Mouse (Mus musculus) heart, embryonic 14.5 days (tissue): ENCODE measurements around the gene Olfr1385. TPM values are rescaled to one million over a fixed set of nuclear protein-coding genes. Genes with fewer than 3 reads are reported as not detected.
"Not testable (repeated sequence)": the region's sequence is repeated elsewhere in the genome, so short reads cannot be mapped to it uniquely, and the experiment has no call there.

Experiments used
- ATAC-seq: fragments of 200-750 bp; cut with Nextera tagmentation; 2 replicates; pipeline ENCODE4 v1.8.0; 2017; ENCODE audit warnings: low read depth, moderate TSS enrichment; ENCODE audit not compliant: insufficient number of reproducible peaks, insufficient read depth, low FRiP score
- H3K27ac ChIP-seq, 2 experiments: fragments of 200-500 bp in 1 of 2; fragments of 300-500 bp in 1 of 2; sonication (generic) in 1 of 2; replicated peaks in 1 of 2; 2 replicates each; pipeline ENCODE4 v1.5.1; 2012 to 2014; ENCODE audit warnings: low read depth in 2 of 2, low read length in 2 of 2, control low read depth in 1 of 2, mild to moderate bottlenecking in 1 of 2, mixed read lengths in 1 of 2; ENCODE audit not compliant: control insufficient read depth in 1 of 2, insufficient read depth in 1 of 2
- H3K27me3 ChIP-seq: fragments of 300-500 bp; sonication (generic); 2 replicates; pipeline ENCODE4 v1.6.1; 2014; ENCODE audit warnings: mild to moderate bottlenecking, low read length, control low read depth; ENCODE audit not compliant: control insufficient read depth, insufficient read depth
- H3K36me3 ChIP-seq: fragments of 300-500 bp; sonication (generic); 2 replicates; pipeline ENCODE4 v1.6.1; 2014; ENCODE audit warnings: mild to moderate bottlenecking, control low read depth, low read length, mixed read lengths; ENCODE audit not compliant: control insufficient read depth, insufficient read depth
- H3K4me1 ChIP-seq, 2 experiments: fragments of 200-500 bp in 1 of 2; fragments of 300-500 bp in 1 of 2; sonication (generic) in 1 of 2; 2 replicates each; pipeline ENCODE4 v1.6.1; 2012 to 2014; ENCODE audit warnings: low read length in 2 of 2, control low read depth in 1 of 2, mixed read lengths in 1 of 2; ENCODE audit not compliant: control insufficient read depth in 2 of 2, insufficient read depth in 2 of 2
- H3K4me2 ChIP-seq: fragments of 300-500 bp; sonication (generic); 2 replicates; pipeline ENCODE4 v1.6.1; 2014; ENCODE audit warnings: mild to moderate bottlenecking, low read length
- H3K4me3 ChIP-seq, 2 experiments: fragments of 200-500 bp in 1 of 2; fragments of 300-500 bp in 1 of 2; sonication (generic) in 1 of 2; 2 replicates each; pipeline ENCODE4 v1.5.1; 2012 to 2014; ENCODE audit warnings: low read length in 2 of 2, mild to moderate bottlenecking in 2 of 2, control low read depth in 1 of 2, low read depth in 1 of 2, moderate library complexity in 1 of 2; ENCODE audit not compliant: control insufficient read depth in 1 of 2, insufficient read depth in 1 of 2
- H3K9ac ChIP-seq: fragments of 300-500 bp; sonication (generic); 2 replicates; pipeline ENCODE4 v1.6.1; 2014; ENCODE audit warnings: mild to moderate bottlenecking, low read length
- H3K9me3 ChIP-seq: fragments of 300-500 bp; sonication (generic); 2 replicates; pipeline ENCODE4 v1.6.1; 2016; ENCODE audit warnings: low read length, control low read depth; ENCODE audit not compliant: control insufficient read depth
- WGBS: fragments of 180-500 bp; shearing (Covaris S2); extraction: QIAGEN DNeasy Blood & Tissue Kit; methylation state at CpG from one replicate; pipeline ENCODE4 v1.1.7; 2014; 5-methylcytosine and 5-hydroxymethylcytosine counted together
- polyA plus RNA-seq: library from polyadenylated mRNA; unstranded; fragments of >200 nt; fragmentation: Nextera tagmentation; extraction: Ambion mirVana; gene quantifications from 2 replicates; pipeline ENCODE4 v1.2.1, GENCODE M21; 2014

The Olfr1385 gene
- polyA plus RNA-seq, result not detected in 2 replicates

- not testable (repeated sequence) for H3K27me3 ChIP-seq, H3K4me1 ChIP-seq, H3K27ac ChIP-seq, H3K4me2 ChIP-seq, H3K4me3 ChIP-seq, ATAC-seq, H3K9me3 ChIP-seq, H3K9ac ChIP-seq, H3K36me3 ChIP-seq
- WGBS, result 61% methylated on average over 1 of the region's 1 CpGs
These were observed at the start of gene Olfr1385 for GRCm38 (mm10) chr11:49488770-49489169. TSS of gene Olfr1385 (plus strand) at chr11:49489070.

- ATAC-seq, result no peak
- 60% methylated on average over 1 of the region's 1 CpGs for WGBS
- Histone ChIP-seq H3K9ac (no peak within 1 kb of the TSS), H3K9me3 (no peaks in the 10 kb centered on the region), H3K27ac (no peak within 1 kb of the TSS), H3K4me2 (no peak within 1 kb of the TSS), H3K4me3 (no peak within 1 kb of the TSS), H3K4me1 (no peaks in the 10 kb centered on the region), H3K27me3 (no peaks in the 10 kb centered on the region), H3K36me3 (no peaks in the 10 kb centered on the region)
These were observed 33.8 kb upstream of the Olfr1385 start, which contains the start of gene Olfr1387 for GRCm38 (mm10) chr11:49455043-49455442. TSS of gene Olfr1387 (plus strand) at chr11:49455343.

GRCm38 (mm10) chr11:49464746-49465145 lies 24.1 kb upstream of the Olfr1385 start, which contains the start of gene Olfr1386:
TSS of gene Olfr1386 (plus strand) at chr11:49465046.
- H3K36me3 ChIP-seq, H3K9ac ChIP-seq, H3K27me3 ChIP-seq, H3K4me3 ChIP-seq, H3K4me1 ChIP-seq, ATAC-seq, H3K4me2 ChIP-seq, H3K27ac ChIP-seq, H3K9me3 ChIP-seq: not testable (repeated sequence)
- WGBS, result 82% methylated on average over 2 of the region's 3 CpGs

- Histone ChIP-seq H3K27me3 (no peaks in the 10 kb centered on the region), H3K9ac (no peak overlapping the region), H3K9me3 (no peaks in the 10 kb centered on the region), H3K4me2 (no peak overlapping the region), H3K27ac (no peak overlapping the region), H3K36me3 (no peaks in the 10 kb centered on the region), H3K4me3 (no peak overlapping the region), H3K4me1 (no peaks in the 10 kb centered on the region)
- WGBS, result 46% methylated on average over 4 of the region's 4 CpGs
- no peak for ATAC-seq
These were observed 2.9 kb upstream of the Olfr1385 start for GRCm38 (mm10) chr11:49485973-49486372.

GRCm38 (mm10) chr11:49518086-49518485 lies 29.2 kb downstream of the Olfr1385 start:
- H3K9ac ChIP-seq, result no peak overlapping the region
- H3K4me2 ChIP-seq, result no peak overlapping the region
- no peaks in the 10 kb centered on the region for H3K4me1 ChIP-seq
- no peak overlapping the region for H3K27ac ChIP-seq
- WGBS, result 58% methylated on average over 5 of the region's 5 CpGs
- no peak for ATAC-seq
- no peaks in the 10 kb centered on the region for H3K9me3 ChIP-seq
- no peak overlapping the region for H3K4me3 ChIP-seq
- H3K36me3 ChIP-seq, result no peaks in the 10 kb centered on the region
- no peaks in the 10 kb centered on the region for H3K27me3 ChIP-seq

GRCm38 (mm10) chr11:49519348-49519747 lies 30.5 kb downstream of the Olfr1385 start, which contains the start of gene Olfr1383:
TSS of gene Olfr1383 (plus strand) at chr11:49519648.
- Histone ChIP-seq H3K4me1 (no peaks in the 10 kb centered on the region), H3K36me3 (no peaks in the 10 kb centered on the region), H3K4me2 (no peak within 1 kb of the TSS), H3K27ac (no peak within 1 kb of the TSS), H3K27me3 (no peaks in the 10 kb centered on the region), H3K9ac (no peak within 1 kb of the TSS), H3K9me3 (no peaks in the 10 kb centered on the region), H3K4me3 (no peak within 1 kb of the TSS)
- no peak for ATAC-seq

GRCm38 (mm10) chr11:49527947-49528346 lies 39.1 kb downstream of the Olfr1385 start, which contains the start of gene Olfr1382:
TSS of gene Olfr1382 (plus strand) at chr11:49528247.
- H3K4me1 ChIP-seq, result no peaks in the 10 kb centered on the region
- H3K9me3 ChIP-seq, result no peaks in the 10 kb centered on the region
- no peak within 1 kb of the TSS for H3K9ac ChIP-seq
- H3K27ac ChIP-seq, result no peak within 1 kb of the TSS
- no peaks in the 10 kb centered on the region for H3K27me3 ChIP-seq
- 74% methylated on average over 3 of the region's 3 CpGs for WGBS
- no peak within 1 kb of the TSS for H3K4me3 ChIP-seq
- no peak within 1 kb of the TSS for H3K4me2 ChIP-seq
- ATAC-seq, result no peak
- H3K36me3 ChIP-seq, result no peaks in the 10 kb centered on the region

GRCm38 (mm10) chr11:49532761-49533160 lies 43.9 kb downstream of the Olfr1385 start:
- Histone ChIP-seq H3K9me3 (no peaks in the 10 kb centered on the region), H3K4me3 (no peak overlapping the region), H3K27me3 (no peaks in the 10 kb centered on the region), H3K4me1 (no peaks in the 10 kb centered on the region), H3K27ac (no peak overlapping the region), H3K9ac (no peak overlapping the region), H3K4me2 (no peak overlapping the region), H3K36me3 (no peaks in the 10 kb centered on the region)
- no peak for ATAC-seq
